Mouse (Mus musculus) thymus, postnatal 0 days (tissue): ENCODE results near the gene 1700010B08Rik. TPM values are rescaled to one million over a fixed set of nuclear protein-coding genes. Genes with fewer than 3 reads are reported as not detected.

Experiments used
- DNase-seq: peaks from one replicate; pipeline ENCODE4 v3.0.0-alpha.2; 2015; ENCODE audit warnings: low spot score
- polyA plus RNA-seq: library from polyadenylated mRNA; unstranded; fragments of >200 nt; fragmentation: Nextera tagmentation; extraction: Ambion mirVana; gene quantifications from 2 replicates; pipeline ENCODE4 v1.2.1, GENCODE M21; 2015

Gene 1700010B08Rik
- polyA plus RNA-seq, 1 experiment from 2014 or later, result not detected

GRCm38 (mm10) chr2:173716966-173717365 lies 2.2 kb upstream of the 1700010B08Rik start:
- no peak for DNase-seq

GRCm38 (mm10) chr2:173722251-173722857 lies 3.1 kb downstream of the 1700010B08Rik start:
- DNase-seq, result no peak

GRCm38 (mm10) chr2:173724382-173724781 lies 5.2 kb downstream of the 1700010B08Rik start:
- no peak for DNase-seq

- DNase-seq, result no peak
Observed at GRCm38 (mm10) chr2:173724940-173725807, 6.0 kb downstream of the 1700010B08Rik start.

- DNase-seq, result no peak
Observed at GRCm38 (mm10) chr2:173725819-173726218, 6.6 kb downstream of the 1700010B08Rik start.

GRCm38 (mm10) chr2:173730444-173730966 lies 11.3 kb downstream of the 1700010B08Rik start:
- no peak for DNase-seq

GRCm38 (mm10) chr2:173734426-173734825 lies 15.2 kb downstream of the 1700010B08Rik start:
- DNase-seq, result no peak

- peak; percentile 99 for DNase-seq
Observed at GRCm38 (mm10) chr2:173737222-173737989, 18.2 kb downstream of the 1700010B08Rik start, which contains the start of gene Vapb. TSS of gene Vapb (plus strand) at chr2:173737511.

GRCm38 (mm10) chr2:173738232-173738631 lies 19.0 kb downstream of the 1700010B08Rik start:
- DNase-seq, result no peak

GRCm38 (mm10) chr2:173739107-173739506 lies 19.9 kb downstream of the 1700010B08Rik start:
- DNase-seq, result no peak

- no peak for DNase-seq
Observed at GRCm38 (mm10) chr2:173742090-173742489, 22.9 kb downstream of the 1700010B08Rik start.

- no peak for DNase-seq
Observed at GRCm38 (mm10) chr2:173742744-173743143, 23.5 kb downstream of the 1700010B08Rik start.

- DNase-seq, result no peak
Observed at GRCm38 (mm10) chr2:173744070-173744815, 25.0 kb downstream of the 1700010B08Rik start.

GRCm38 (mm10) chr2:173748961-173749659 lies 29.9 kb downstream of the 1700010B08Rik start:
- no peak for DNase-seq

- no peak for DNase-seq
Observed at GRCm38 (mm10) chr2:173755433-173756144, 36.4 kb downstream of the 1700010B08Rik start.

GRCm38 (mm10) chr2:173757624-173758155 lies 38.5 kb downstream of the 1700010B08Rik start:
- DNase-seq, result no peak

- no peak for DNase-seq
Observed at GRCm38 (mm10) chr2:173760607-173761006, 41.4 kb downstream of the 1700010B08Rik start.

- DNase-seq, result no peak
Observed at GRCm38 (mm10) chr2:173764629-173765028, 45.4 kb downstream of the 1700010B08Rik start.

- DNase-seq, result peak; percentile 7
Observed at GRCm38 (mm10) chr2:173767959-173768595, 48.9 kb downstream of the 1700010B08Rik start.
